Mouse (Mus musculus): ENCODE measurements around the gene Cldn7.
A peak's percentile ranks its signal among the peaks of the same experiment; 100 is the strongest.

DNA sequence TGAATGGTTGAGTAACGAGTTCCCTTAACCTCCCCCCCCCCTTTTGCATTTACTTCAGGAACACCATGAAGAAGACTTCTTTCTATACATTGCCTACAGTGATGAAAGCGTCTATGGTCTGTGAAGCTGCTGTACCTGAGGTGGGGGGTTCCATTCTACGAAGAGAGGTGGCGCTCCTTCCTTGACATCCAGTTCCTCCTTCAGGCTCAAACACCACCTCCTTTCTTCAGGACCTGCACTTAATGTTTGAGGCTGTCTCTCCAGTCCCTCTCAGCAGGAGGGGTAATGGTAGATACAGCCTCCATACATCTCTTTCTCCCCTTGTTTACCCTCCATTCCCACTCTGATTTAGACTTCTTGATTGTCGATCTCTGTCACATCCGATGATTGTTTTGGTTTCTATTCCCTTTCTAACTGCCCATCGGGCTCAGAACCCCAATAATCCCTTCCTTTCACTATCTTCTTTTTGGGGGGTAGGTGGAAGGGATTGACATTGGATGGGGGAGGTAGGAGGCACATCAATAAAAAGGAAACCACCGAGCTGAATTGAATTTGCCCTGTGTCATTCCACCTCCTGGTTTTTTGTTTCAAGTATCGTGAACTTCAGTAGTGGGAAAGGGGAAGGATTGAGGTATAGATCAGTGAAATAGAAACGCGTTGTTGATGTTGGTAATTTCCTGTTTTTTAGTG lies 30.0 kb downstream of the Cldn7 start:
- TF ChIP-seq CTCF (IDR thresholded peaks at IDR 0.05; ENCODE audit: low read depth, low read length) (peak; percentile 30), EP300 (IDR thresholded peaks at IDR 0.05; ENCODE audit: insufficient read depth, low read depth, low read length) (no peak)

Measured in ES-Bruce4 (cell line).